Mouse (Mus musculus) activated CD4-positive, CD25-positive, alpha-beta regulatory T cell, adult 4 months (primary cell): ENCODE measurements at regions not wholly inside any gene's neighbourhood (a gene's known extent, or its start where the extent isn't known, plus 50 kb on each side); places are given as distances from the start of the nearest gene placed in this dataset.
"Not testable (repeated sequence)": the region's sequence is repeated elsewhere in the genome, so short reads cannot be mapped to it uniquely, and the experiment has no call there.

Experiments
- ATAC-seq: one replicate; pipeline ENCODE4 v1.8.0; 2017

- no peak for ATAC-seq
These were observed 121.6 kb upstream of the Trim24 start for GRCm38 (mm10) chr6:37749016-37749415.

GRCm38 (mm10) chr6:37750271-37750670, 120.3 kb upstream of the Trim24 start:
- ATAC-seq, result no peak

- ATAC-seq, result no peak
These were observed 118.9 kb upstream of the Trim24 start for GRCm38 (mm10) chr6:37751701-37752100.

GRCm38 (mm10) chr6:37761003-37761402, 109.6 kb upstream of the Trim24 start:
- not testable (repeated sequence) for ATAC-seq

- ATAC-seq, result no peak
These were observed 107.6 kb upstream of the Trim24 start for GRCm38 (mm10) chr6:37763036-37763435.

GRCm38 (mm10) chr6:37767690-37768089, 102.9 kb upstream of the Trim24 start:
- no peak for ATAC-seq

- no peak for ATAC-seq
These were observed 97.3 kb upstream of the Trim24 start for GRCm38 (mm10) chr6:37773294-37773693.

DNA sequence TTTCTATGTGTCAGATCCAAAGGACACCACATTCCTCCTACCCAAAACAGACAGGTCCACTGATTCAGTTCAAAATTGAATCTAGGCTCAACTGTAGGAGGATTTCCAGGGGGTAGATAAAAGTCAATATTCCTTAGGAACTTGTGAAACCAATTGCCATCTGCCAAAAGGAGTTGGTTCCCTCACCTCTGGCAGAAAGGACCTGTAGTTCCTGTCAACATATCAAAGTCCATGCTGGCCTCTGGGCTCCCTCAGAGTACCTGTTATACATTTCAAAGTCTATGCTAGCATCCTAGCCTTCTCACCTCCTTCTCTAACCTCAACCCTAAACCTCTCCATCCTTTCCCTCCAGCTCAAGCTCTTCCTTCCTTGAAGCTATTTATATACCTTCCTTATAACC, 95.5 kb upstream of the Trim24 start:
- no peak for ATAC-seq

GRCm38 (mm10) chr6:37779893-37780292, 90.7 kb upstream of the Trim24 start:
- no peak for ATAC-seq

DNA sequence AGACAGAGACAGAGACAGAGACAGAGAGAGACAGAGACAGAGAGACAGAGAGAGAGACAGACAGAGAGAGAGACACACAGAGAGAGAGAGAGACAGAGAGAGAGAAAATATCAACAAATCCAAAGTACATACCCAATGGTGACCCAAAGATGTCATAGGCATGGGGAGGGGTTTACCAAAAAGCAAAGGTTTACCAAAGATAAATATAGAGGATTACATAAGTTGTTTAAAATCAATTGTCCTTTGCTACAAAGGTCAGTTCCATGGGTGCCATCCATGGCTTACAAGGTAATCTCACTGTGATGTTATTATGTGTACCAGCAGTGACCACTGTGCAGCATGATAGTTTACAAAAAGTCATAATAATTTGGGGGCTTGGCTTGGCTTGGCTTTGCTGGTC, 88.7 kb upstream of the Trim24 start:
- no peak for ATAC-seq

- ATAC-seq, result not testable (repeated sequence)
These were observed 85.3 kb upstream of the Trim24 start for GRCm38 (mm10) chr6:37785280-37785679.

DNA sequence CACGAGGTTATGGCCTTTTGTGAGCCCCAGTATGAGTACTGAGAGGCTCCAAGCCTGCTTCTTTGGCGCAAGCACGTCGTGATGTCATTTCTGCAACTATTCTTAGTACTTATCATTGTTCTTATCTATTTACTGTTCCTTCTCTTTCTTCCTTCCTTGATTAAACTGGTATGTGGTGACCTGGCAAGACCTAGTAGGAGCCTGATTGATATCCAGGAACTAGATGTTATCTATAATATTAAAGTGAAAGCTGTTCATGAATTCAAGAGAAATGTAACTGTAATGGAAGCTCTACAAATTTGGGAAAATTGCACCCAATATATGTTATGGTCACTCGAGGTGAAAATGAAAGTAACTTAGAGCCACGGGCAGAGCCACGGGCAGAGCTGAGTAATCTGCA, 84.9 kb upstream of the Trim24 start:
- peak; percentile 43 for ATAC-seq

DNA sequence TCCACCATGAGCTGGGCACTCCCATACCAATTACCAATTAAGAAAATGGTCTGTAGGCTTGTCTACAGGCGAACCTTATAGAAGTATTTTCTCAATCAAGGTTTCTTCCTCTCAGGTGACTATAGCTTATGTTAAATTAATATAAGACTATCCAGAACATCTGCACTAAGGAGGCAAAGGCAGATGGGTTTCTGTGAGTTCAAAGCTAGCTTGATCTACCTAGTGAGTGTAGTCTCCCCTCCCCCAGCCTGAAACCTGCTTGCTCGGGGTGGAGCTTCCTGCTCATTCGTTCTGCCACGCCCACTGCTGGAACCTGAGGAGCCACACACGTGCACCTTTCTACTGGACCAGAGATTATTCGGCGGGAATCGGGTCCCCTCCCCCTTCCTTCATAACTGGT, 82.8 kb upstream of the Trim24 start:
- ATAC-seq, result not testable (repeated sequence)

DNA sequence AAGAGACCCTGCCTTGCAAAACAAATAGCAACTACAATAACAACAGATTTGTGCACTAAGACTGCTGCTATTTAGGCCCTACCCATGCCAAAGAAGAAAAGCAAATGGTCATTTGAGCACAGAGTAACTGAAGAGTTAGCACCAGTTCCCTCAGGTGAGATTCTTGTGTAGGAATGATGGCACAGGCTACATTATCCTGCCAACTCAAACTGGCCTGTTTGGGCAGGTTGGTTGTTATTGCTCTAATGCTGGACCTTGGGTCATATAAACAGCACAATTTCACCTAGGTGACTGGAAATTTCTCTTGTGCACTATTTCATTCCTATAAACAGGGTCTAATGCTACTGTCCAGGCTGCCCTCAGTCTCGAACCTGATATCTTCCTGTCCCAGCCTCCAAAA, 79.7 kb upstream of the Trim24 start:
- ATAC-seq, result no peak

DNA sequence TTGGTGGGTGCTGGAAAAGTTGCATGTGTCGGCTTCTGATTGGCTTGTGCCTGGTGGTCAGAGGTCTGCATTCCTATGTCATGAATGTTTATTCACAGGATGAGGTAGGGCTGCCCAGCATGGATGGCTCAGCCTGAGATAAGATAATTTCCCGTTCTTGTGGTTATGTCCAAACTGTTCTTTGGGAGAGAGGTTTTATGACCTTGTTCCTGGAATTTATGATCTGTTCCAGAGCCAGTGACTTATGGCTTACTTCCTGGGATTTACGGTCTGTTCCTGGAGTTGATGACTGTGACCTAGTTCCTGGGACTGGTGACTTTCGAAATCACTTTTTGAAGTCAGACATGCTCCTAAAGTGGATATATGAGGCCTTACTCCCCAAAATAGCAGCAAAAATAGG, 76.4 kb upstream of the Trim24 start:
- no peak for ATAC-seq

DNA sequence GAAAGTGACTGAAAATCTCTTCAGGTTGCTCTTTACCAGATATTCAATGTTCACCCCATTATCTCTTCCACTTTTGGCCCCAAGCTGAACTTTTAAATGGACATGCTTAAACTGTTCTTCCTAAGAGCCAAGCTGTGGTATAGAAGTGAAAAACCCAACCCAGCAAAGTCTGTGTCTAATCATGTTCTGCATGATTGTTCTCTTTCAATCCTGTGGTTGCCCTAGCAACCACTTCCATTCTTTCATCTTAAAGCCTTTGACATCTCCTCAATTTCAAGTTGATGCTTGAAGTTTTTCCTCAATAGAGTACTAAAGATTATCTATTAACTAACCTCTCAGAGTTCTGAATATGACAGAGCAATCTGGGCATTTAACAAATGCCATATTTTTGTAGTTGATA, 75.6 kb upstream of the Trim24 start:
- no peak for ATAC-seq

DNA sequence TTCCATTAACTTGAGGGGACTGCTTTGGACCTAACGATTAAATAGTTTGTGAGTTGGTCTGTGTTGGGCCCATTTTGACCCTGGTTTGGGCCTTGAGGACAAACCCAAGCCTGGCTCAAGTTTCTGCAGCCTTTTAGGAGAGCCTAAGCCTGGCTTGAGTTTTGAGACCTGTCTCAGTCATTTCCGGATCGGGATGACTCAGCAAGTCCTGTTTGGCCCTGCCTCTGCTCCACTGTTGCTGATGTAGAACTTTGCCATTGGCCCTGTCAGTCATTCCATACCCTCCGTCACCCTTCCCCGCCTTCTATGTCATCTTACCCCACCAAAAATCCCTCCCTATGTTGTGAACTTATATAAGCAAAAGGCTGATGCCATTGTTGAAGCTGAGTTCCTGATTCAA, 67.4 kb upstream of the Trim24 start:
- no peak for ATAC-seq

DNA sequence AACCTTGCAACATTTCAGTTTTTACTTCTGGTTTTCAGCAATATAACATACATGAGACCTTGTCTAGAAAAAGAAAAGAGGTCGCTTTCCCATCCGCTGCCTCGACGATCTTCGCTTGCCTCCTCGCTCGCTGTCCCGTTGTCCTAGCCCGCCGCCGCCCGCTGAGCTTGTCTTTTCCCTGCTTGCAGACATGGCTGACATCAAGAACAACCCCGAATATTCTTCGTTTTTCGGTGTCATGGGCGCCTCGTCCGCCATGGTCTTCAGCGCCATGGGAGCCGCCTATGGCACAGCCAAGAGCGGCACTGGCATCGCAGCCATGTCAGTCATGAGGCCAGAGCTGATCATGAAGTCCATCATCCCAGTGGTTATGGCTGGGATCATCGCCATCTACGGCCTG, 64.7 kb upstream of the Trim24 start:
- ATAC-seq, result not testable (repeated sequence)

GRCm38 (mm10) chr6:37806529-37807191, 64.0 kb upstream of the Trim24 start:
- not testable (repeated sequence) for ATAC-seq

- ATAC-seq, result not testable (repeated sequence)
These were observed 55.4 kb upstream of the Trim24 start for GRCm38 (mm10) chr6:37815218-37815617.
